Mouse (Mus musculus): ENCODE measurements around the gene Olfr1293-ps. TPM values are rescaled to one million over a fixed set of nuclear protein-coding genes. Genes with fewer than 3 reads are reported as not detected.

Gene Olfr1293-ps
- polyA plus RNA-seq, 1 experiment from 2014 or later: not detected

DNA sequence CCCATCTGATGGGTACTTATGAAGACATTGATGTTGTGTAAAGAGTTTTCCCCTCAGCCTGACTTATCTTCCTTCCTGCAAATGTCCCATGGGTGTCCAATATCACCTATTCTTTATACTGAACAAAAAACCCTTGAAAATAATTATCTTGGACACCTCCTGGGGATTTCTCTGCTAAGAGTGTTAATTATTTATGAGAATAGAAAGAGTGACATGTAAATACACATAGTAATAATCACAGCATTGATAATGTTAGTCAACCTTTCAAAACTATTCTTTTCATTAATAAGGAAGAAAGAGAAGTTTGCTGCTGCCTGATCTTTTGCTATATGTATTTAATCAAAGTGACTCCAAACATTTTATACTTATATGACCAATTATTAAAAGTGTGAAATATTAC lies 44.6 kb downstream of the Olfr1293-ps start, which contains the start of gene Olfr1295:
TSS of gene Olfr1295 (minus strand) at position 101 of the 400 bp plus-strand sequence.
- no peak for TF ChIP-seq EP300 (IDR thresholded peaks at IDR 0.05; ENCODE audit: low read depth)
- TF ChIP-seq CTCF (IDR thresholded peaks at IDR 0.05; ENCODE audit: low read depth): no peak
- DNase-seq (no peak), ATAC-seq (no peak)
- no peaks in the 10 kb centered on the region for H3K36me3 ChIP-seq (replicated peaks; ENCODE audit: insufficient read depth, low read length)
- no peak within 1 kb of the TSS for H3K4me2 ChIP-seq (ENCODE audit: low read depth, low read length)
- no peaks in the 10 kb centered on the region for H3K9me3 ChIP-seq (ENCODE audit: low read length)
- H3K4me1 ChIP-seq (ENCODE audit: insufficient read depth): no peaks in the 10 kb centered on the region
- H3K4me3 ChIP-seq (ENCODE audit: low read depth, low read length): no peak within 1 kb of the TSS
- H3K27me3 ChIP-seq (ENCODE audit: insufficient read depth, low read length): no peaks in the 10 kb centered on the region
- no peak within 1 kb of the TSS for H3K27ac ChIP-seq (ENCODE audit: low read depth)
- H3K9ac ChIP-seq (replicated peaks): no peak within 1 kb of the TSS

Other genes with a start within 250 kb of the Olfr1293-ps start
- not detected in 2 replicates for gene Olfr1278, start 235.1 kb upstream of the Olfr1293-ps start, polyA plus RNA-seq (2015; fragmentation: Nextera tagmentation; extraction: Ambion mirVana)
- not detected in 2 replicates for gene Olfr1279, start 224.6 kb upstream of the Olfr1293-ps start, polyA plus RNA-seq (2015; fragmentation: Nextera tagmentation; extraction: Ambion mirVana)
- gene Olfr1280, start 211.2 kb upstream of the Olfr1293-ps start, polyA plus RNA-seq (2015; fragmentation: Nextera tagmentation; extraction: Ambion mirVana): not detected in 2 replicates
- gene Olfr1281, start 198.7 kb upstream of the Olfr1293-ps start, polyA plus RNA-seq (2015; fragmentation: Nextera tagmentation; extraction: Ambion mirVana): not detected in 2 replicates
- gene Olfr1282, start 189.1 kb upstream of the Olfr1293-ps start, polyA plus RNA-seq (2015; fragmentation: Nextera tagmentation; extraction: Ambion mirVana): not detected in 2 replicates
- gene Olfr1283, start 158.4 kb upstream of the Olfr1293-ps start, polyA plus RNA-seq (2015; fragmentation: Nextera tagmentation; extraction: Ambion mirVana): not detected in 2 replicates
- not detected in 2 replicates for gene Olfr1284, start 149.7 kb upstream of the Olfr1293-ps start, polyA plus RNA-seq (2015; fragmentation: Nextera tagmentation; extraction: Ambion mirVana)
- gene Olfr1286, start 102.1 kb upstream of the Olfr1293-ps start, polyA plus RNA-seq (2015; fragmentation: Nextera tagmentation; extraction: Ambion mirVana): not detected in 2 replicates
- not detected in 2 replicates for gene Olfr1287, start 76.1 kb upstream of the Olfr1293-ps start, polyA plus RNA-seq (2015; fragmentation: Nextera tagmentation; extraction: Ambion mirVana)
- gene Olfr1288, start 51.1 kb upstream of the Olfr1293-ps start, polyA plus RNA-seq (2015; fragmentation: Nextera tagmentation; extraction: Ambion mirVana): not detected in 2 replicates
- not detected in 2 replicates for gene Olfr1289, start 44.4 kb upstream of the Olfr1293-ps start, polyA plus RNA-seq (2015; fragmentation: Nextera tagmentation; extraction: Ambion mirVana)
- gene Olfr1290, start 31.4 kb upstream of the Olfr1293-ps start, polyA plus RNA-seq (2015; fragmentation: Nextera tagmentation; extraction: Ambion mirVana): not detected in 2 replicates
- not detected in 2 replicates for gene Olfr1291-ps1, start 28.0 kb upstream of the Olfr1293-ps start, polyA plus RNA-seq (2015; fragmentation: Nextera tagmentation; extraction: Ambion mirVana)
- not detected in 2 replicates for gene Olfr1294, start 15.1 kb downstream of the Olfr1293-ps start, polyA plus RNA-seq (2015; fragmentation: Nextera tagmentation; extraction: Ambion mirVana)
- not detected in 2 replicates for gene Olfr1295, start 44.5 kb downstream of the Olfr1293-ps start, polyA plus RNA-seq (2015; fragmentation: Nextera tagmentation; extraction: Ambion mirVana)
- gene Olfr1297, start 101.3 kb downstream of the Olfr1293-ps start, polyA plus RNA-seq (2015; fragmentation: Nextera tagmentation; extraction: Ambion mirVana): not detected in 2 replicates
- not detected in 2 replicates for gene Olfr1298, start 124.0 kb downstream of the Olfr1293-ps start, polyA plus RNA-seq (2015; fragmentation: Nextera tagmentation; extraction: Ambion mirVana)
- not detected in 2 replicates for gene Olfr1299, start 136.2 kb downstream of the Olfr1293-ps start, polyA plus RNA-seq (2015; fragmentation: Nextera tagmentation; extraction: Ambion mirVana)
- not detected in 2 replicates for gene Olfr1301, start 225.8 kb downstream of the Olfr1293-ps start, polyA plus RNA-seq (2015; fragmentation: Nextera tagmentation; extraction: Ambion mirVana)